Mouse (Mus musculus): ENCODE data around the gene Cckar.

- TF ChIP-seq CTCF (IDR thresholded peaks at IDR 0.05) (no peak), EP300 (IDR thresholded peaks at IDR 0.05) (no peak)
These were observed 9.7 kb downstream of the Cckar start for GRCm38 (mm10) chr5:53697794-53698193.

All from lung, postnatal 0 days (tissue).